In the genomic region with DNA sequence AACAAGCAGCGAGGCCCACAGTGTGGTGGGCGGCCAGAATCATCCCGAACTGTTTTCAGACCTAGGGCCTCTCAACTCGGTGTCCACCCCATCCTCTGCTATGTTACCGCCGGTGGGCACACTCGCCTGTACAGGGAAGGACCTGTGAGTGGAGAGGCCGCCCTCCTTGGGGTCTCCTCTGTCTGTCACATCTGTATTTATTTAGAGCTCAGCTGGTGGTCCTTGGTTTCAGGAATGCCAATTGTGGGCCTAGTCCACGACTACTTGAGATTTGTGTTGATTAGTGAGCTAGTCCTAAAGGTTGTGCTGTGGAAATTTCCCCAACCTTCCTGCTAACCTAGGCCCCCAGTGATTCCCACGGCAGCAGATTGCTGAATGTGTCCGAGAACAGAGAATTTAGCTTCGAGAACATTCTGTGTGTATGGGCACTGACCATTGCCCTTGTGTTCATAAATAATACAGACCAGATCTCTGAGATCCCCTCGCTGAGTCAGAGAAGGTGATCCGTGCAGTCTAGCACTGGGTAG, we compare ENCODE assay signal across 14 mouse cellular contexts.
DNase-seq lines count a peak whose midpoint lies in the region; ATAC-seq and TF ChIP-seq lines count a peak whose summit lies in the region.
"Had no signal": no experiment of that assay in that cellular context is flagged by ENCODE, and none has a peak within 500 bp of the region (broad histone marks: within the 10 kb centered on the region; RNA-seq: fewer than 3 reads in every experiment).

No protein-coding gene starts in this region.

- ATAC-seq in forebrain, embryonic 12.5 days (ENCODE audit: low FRiP score) = no peak
- ATAC-seq in forebrain, postnatal 0 days = no peak
- peak; percentile 12 for ATAC-seq in kidney, embryonic 15.5 days (replicated peaks; ENCODE audit: low FRiP score)
- ATAC-seq in embryonic facial prominence, embryonic 14.5 days (ENCODE audit: low read depth) = peak; percentile 26; the same call in 1 of the 2 replicates
- peak; percentile 25; the same call in 1 of the 2 replicates for ATAC-seq in neural tube, embryonic 13.5 days (ENCODE audit: low read depth)

- H3K27ac ChIP-seq in forebrain, embryonic 12.5 days = peak overlapping the region; percentile 75
- H3K27ac ChIP-seq in forebrain, postnatal 0 days (ENCODE audit: low read depth, low read length) = no peak overlapping the region
- H3K27ac ChIP-seq in kidney, embryonic 15.5 days = peak overlapping the region; percentile 78
- H3K27ac ChIP-seq in embryonic facial prominence, embryonic 14.5 days (replicated peaks; ENCODE audit: low read depth, low read length) = peak overlapping the region; percentile 90
- no peak overlapping the region for H3K27ac ChIP-seq in neural tube, embryonic 13.5 days (replicated peaks)
- H3K27ac ChIP-seq: hindbrain, embryonic 15.5 days; layer of hippocampus, adult 2 months; macrophage had no signal

- peak overlapping the region; percentile 43 for H3K4me3 ChIP-seq in forebrain, embryonic 12.5 days (replicated peaks)
- H3K4me3 ChIP-seq in forebrain, postnatal 0 days (ENCODE audit: low read depth, low read length) = no peak overlapping the region
- H3K4me3 ChIP-seq in kidney, embryonic 15.5 days (replicated peaks) = peak overlapping the region; percentile 45
- peak overlapping the region; percentile 53 for H3K4me3 ChIP-seq in embryonic facial prominence, embryonic 14.5 days (ENCODE audit: low read depth, low read length)
- 0 out of 2 replicates have a peak overlapping the region, but pooled peaks have one; percentile 45 for H3K4me3 ChIP-seq in neural tube, embryonic 13.5 days
- H3K4me3 ChIP-seq: layer of hippocampus, adult 2 months had no signal

- H3K9me3 ChIP-seq in forebrain, embryonic 12.5 days = no peaks in the 10 kb centered on the region
- H3K9me3 ChIP-seq in forebrain, postnatal 0 days (ENCODE audit: low read length) = no peaks in the 10 kb centered on the region
- H3K9me3 ChIP-seq in kidney, embryonic 15.5 days (replicated peaks) = no peaks in the 10 kb centered on the region
- no peaks in the 10 kb centered on the region for H3K9me3 ChIP-seq in embryonic facial prominence, embryonic 14.5 days (ENCODE audit: control insufficient read depth, low read length)
- H3K9me3 ChIP-seq in neural tube, embryonic 13.5 days = no peaks in the 10 kb centered on the region
- H3K9me3 ChIP-seq: hindbrain, embryonic 15.5 days had no signal

- no peak for TF ChIP-seq CTCF in forebrain, postnatal 0 days (IDR thresholded peaks at IDR 0.05; ENCODE audit: low read depth)

- peaks cover 21% of the 10 kb centered on the region for H3K4me1 ChIP-seq in forebrain, embryonic 12.5 days
- 0 out of 2 replicates have a peak, but pooled peaks cover 13% of the 10 kb centered on the region for H3K4me1 ChIP-seq in forebrain, postnatal 0 days (ENCODE audit: insufficient read depth)
- H3K4me1 ChIP-seq in kidney, embryonic 15.5 days = peaks cover 27% of the 10 kb centered on the region
- peaks cover 21% of the 10 kb centered on the region for H3K4me1 ChIP-seq in embryonic facial prominence, embryonic 14.5 days (ENCODE audit: control insufficient read depth, insufficient read depth, low read length)
- H3K4me1 ChIP-seq in neural tube, embryonic 13.5 days (replicated peaks) = peaks cover 23% of the 10 kb centered on the region

- WGBS in forebrain, embryonic 12.5 days = 30% methylated on average over 14 of the region's 14 CpGs
- WGBS in forebrain, postnatal 0 days = 51% methylated on average over 14 of the region's 14 CpGs
- 34% methylated on average over 14 of the region's 14 CpGs for WGBS in kidney, embryonic 15.5 days
- 29% methylated on average over 14 of the region's 14 CpGs for WGBS in embryonic facial prominence, embryonic 14.5 days
- WGBS in neural tube, embryonic 13.5 days = 29% methylated on average over 14 of the region's 14 CpGs

- H3K9ac ChIP-seq in forebrain, embryonic 12.5 days = 0 out of 2 replicates have a peak overlapping the region, but pooled peaks have one; percentile 38
- H3K9ac ChIP-seq in forebrain, postnatal 0 days = no peak overlapping the region
- H3K9ac ChIP-seq in kidney, embryonic 15.5 days = peak overlapping the region; percentile 31; the same call in 1 of the 2 replicates
- peak overlapping the region; percentile 80 for H3K9ac ChIP-seq in embryonic facial prominence, embryonic 14.5 days (ENCODE audit: low read depth, low read length)
- H3K9ac ChIP-seq in neural tube, embryonic 13.5 days = no peak overlapping the region
- H3K9ac ChIP-seq: hindbrain, embryonic 15.5 days had no signal

- H3K36me3 ChIP-seq in forebrain, embryonic 12.5 days (replicated peaks) = no peaks in the 10 kb centered on the region
- no peaks in the 10 kb centered on the region for H3K36me3 ChIP-seq in forebrain, postnatal 0 days (ENCODE audit: insufficient read depth)
- H3K36me3 ChIP-seq in kidney, embryonic 15.5 days = no peaks in the 10 kb centered on the region
- H3K36me3 ChIP-seq in embryonic facial prominence, embryonic 14.5 days (ENCODE audit: control insufficient read depth, insufficient read depth, low read length) = no peaks in the 10 kb centered on the region
- no peaks in the 10 kb centered on the region for H3K36me3 ChIP-seq in neural tube, embryonic 13.5 days
- H3K36me3 ChIP-seq: hindbrain, embryonic 15.5 days had no signal

- peak overlapping the region; percentile 72 for H3K4me2 ChIP-seq in forebrain, embryonic 12.5 days
- H3K4me2 ChIP-seq in forebrain, postnatal 0 days (ENCODE audit: low read depth) = no peak overlapping the region
- peak overlapping the region; percentile 74 for H3K4me2 ChIP-seq in kidney, embryonic 15.5 days
- peak overlapping the region; percentile 96 for H3K4me2 ChIP-seq in embryonic facial prominence, embryonic 14.5 days (ENCODE audit: low read depth, low read length)
- peak overlapping the region; percentile 95; the same call in 1 of the 2 replicates for H3K4me2 ChIP-seq in neural tube, embryonic 13.5 days

- DNase-seq in forebrain, postnatal 0 days = no peak
- DNase-seq in kidney, postnatal 36 days = no peak
- no peak for DNase-seq in embryonic facial prominence, embryonic 14.5 days (ENCODE audit: low spot score)
- no peak for DNase-seq in urinary bladder, postnatal 4 days (ENCODE audit: low spot score in 2 of 2)
- no peak for DNase-seq in ovary, postnatal 36 days (ENCODE audit: low spot score)
- DNase-seq: adrenal gland, adult 2 months; liver; right cerebral cortex, postnatal 4 days had no signal

- H3K27me3 ChIP-seq in forebrain, embryonic 12.5 days = peaks cover 86% of the 10 kb centered on the region
- H3K27me3 ChIP-seq in forebrain, postnatal 0 days (ENCODE audit: insufficient read depth, low read length) = peaks cover 70% of the 10 kb centered on the region
- peaks cover 86% of the 10 kb centered on the region for H3K27me3 ChIP-seq in kidney, embryonic 15.5 days
- H3K27me3 ChIP-seq in embryonic facial prominence, embryonic 14.5 days (replicated peaks; ENCODE audit: control insufficient read depth, insufficient read depth, low read length) = peaks cover 44% of the 10 kb centered on the region
- H3K27me3 ChIP-seq in neural tube, embryonic 13.5 days = peaks cover 86% of the 10 kb centered on the region

Comparison
In these comparisons a context has a peak if more than half of its experiments do, and no peak if none do; other contexts are left out.
1. H3K27ac ChIP-seq: peak in forebrain, embryonic 12.5 days (single experiment), kidney, embryonic 15.5 days (single experiment) and embryonic facial prominence, embryonic 14.5 days (single experiment); none in forebrain, postnatal 0 days (single experiment) and neural tube, embryonic 13.5 days (single experiment).
2. H3K9ac ChIP-seq: peak in forebrain, embryonic 12.5 days (single experiment), kidney, embryonic 15.5 days (single experiment) and embryonic facial prominence, embryonic 14.5 days (single experiment); none in forebrain, postnatal 0 days (single experiment) and neural tube, embryonic 13.5 days (single experiment).
3. ATAC-seq: peak in kidney, embryonic 15.5 days (single experiment), embryonic facial prominence, embryonic 14.5 days (single experiment) and neural tube, embryonic 13.5 days (single experiment); none in forebrain, embryonic 12.5 days (single experiment) and forebrain, postnatal 0 days (single experiment).